Mouse (Mus musculus): Measurements from ENCODE around the gene Mast2.

Gene Mast2

DNA sequence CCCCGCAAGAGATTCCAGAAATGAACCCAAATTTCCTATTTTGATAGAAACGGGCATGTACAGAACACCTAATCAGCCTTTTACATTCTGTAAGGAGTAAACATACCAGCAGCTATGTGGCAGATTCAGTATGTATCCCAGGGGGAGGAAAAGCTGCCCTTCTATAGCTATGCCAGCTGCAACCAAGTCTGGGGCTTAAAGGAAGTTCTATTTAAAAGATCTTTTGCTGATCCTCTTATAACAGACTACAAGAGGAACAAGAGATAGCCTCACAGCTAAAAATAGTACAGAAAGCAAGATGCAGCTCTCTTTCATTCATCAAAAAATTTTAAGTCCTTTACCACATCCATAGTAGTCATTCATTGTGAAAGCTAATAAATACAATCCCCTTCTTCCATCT, 57.3 kb downstream of the Mast2 start:
- no peak for DNase-seq

DNA sequence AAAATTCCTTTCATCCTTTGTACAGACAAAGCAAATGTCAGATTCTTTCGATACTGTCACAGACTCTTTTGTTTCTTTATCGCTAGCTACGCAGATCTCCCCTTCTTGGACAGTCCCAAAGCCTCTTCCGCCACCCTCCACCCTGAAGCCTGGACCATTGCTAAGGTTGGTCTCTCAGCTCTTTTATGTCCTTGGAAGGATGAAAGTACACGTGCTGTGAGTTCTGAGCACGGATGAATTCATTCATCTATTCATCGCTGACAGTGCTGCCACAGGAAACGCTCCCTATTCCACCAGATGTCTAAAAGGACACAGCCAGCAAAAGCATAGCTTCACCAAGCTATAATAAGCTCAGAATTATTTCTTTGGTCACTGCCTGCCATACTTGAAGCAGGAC, 58.0 kb downstream of the Mast2 start:
- peak; percentile 36 to 39 for DNase-seq

DNA sequence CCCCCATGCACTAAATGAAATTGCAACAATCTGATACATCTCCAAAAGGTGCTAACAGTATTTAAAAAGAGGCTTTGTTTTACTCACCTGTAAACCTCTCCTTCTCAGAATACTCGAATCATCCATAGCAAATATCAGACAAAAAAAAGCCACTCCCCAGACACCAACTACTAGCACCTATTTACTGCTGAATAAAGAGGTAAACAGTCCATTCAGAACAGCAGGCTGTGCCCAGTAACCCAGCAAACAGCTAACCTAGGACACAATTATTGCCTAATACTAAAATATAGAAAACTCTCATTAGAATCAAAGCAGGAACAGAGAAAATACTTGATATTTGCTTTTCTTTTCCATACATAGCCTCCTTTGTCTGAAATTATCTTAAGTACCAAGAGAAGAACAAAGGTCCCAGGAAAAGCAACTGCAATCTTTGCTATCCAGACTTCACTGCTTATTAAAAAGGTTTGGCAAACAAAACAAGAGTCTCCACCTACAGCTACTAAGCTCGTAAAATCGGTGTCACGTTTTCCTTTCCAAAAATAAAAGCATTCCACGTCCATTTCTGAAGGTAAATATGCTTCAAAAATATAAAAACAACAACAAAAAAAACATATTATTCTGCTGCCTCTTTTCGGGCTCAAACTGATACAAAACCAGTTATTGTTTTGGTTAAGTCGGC, 58.6 kb downstream of the Mast2 start:
- DNase-seq = no peak

DNA sequence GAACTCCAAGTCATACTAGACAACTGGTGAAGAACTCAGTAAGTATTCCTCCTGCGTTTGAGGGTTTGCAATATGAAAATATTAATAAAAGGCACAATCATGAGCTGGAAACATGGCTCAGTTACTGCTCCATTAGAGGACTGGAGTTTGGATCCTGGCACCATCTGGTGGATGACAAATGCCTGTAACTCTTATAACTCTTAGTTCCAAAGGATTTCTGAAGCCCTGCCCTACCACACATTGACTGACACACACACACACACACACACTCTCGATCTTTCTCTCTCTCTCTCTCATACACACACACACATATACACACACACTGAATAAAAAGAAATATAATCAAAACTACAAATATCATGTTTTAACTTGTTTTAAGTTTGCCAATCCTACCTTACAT, 60.1 kb downstream of the Mast2 start:
- DNase-seq = peak; percentile 25 to 40

DNA sequence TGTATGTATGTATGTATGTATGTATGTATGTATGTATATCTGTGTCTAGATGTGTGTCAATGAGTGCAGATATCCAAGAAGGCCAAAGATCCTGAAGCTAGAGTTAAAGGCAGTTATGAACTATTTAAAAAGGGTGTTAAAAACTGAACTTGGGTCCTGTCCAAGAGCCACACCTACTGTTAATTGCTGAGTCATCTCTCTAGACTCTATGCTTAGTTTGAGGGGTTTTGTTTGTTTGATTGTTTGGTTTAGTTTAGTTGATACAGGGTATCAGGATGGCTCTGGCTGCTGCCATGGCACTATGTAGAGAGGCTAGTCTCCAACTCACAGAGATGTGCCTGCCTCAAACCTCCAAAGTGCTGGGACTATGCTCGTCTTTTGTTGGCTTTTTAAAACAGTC, 61.3 kb downstream of the Mast2 start:
- no peak for DNase-seq

DNA sequence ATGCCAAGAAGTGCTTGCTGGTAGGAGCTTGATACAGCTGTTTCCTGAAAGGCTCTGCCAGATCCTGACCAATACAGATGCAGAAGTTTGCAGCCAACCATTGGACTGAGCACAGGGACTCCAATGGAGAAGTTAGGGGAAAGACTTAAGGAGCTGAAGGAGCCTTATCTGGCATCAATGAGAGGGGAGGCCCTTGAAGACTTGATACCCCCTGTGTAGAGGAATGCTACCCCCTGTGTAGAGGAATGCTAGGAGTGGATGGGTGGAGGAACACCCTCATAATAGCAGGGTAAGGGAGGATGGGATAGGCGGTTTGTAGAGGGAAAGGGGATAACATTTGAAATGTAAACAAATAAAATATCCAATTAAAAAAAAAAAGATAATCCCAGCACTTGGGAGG, 65.9 kb downstream of the Mast2 start:
- no peak for DNase-seq

DNA sequence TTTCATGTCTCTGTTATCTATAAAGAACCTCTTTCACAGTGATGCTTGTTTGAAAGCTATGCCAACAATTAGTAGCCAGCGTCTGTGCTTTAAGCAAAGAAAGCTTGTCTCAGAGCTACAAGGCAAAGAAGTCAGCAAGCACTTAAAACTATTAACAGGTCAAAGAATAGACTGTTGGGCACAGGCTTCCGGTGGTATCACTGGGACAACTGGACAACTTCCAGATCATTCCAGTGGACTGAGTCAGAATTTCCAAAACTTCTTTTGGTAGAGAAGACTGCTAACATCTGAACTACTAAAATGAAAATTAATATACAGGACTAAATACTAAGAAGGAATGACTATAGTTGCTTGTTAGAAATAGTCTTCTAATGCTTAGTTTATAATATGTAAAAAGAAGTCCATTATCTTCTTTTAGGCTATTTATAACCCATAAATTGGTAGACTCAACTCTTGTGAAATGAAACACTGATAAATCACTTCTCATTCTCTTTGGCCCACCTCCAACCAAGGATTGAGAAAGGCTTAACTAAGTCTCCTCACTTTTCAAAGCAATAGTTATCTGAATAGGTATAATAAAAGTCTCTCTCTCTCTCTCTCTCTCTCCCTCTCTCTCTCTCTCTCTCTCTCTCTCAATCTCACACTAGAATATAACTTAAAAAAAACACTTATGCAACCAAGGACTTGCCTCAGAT, 85.9 kb downstream of the Mast2 start:
- DNase-seq = no peak

DNA sequence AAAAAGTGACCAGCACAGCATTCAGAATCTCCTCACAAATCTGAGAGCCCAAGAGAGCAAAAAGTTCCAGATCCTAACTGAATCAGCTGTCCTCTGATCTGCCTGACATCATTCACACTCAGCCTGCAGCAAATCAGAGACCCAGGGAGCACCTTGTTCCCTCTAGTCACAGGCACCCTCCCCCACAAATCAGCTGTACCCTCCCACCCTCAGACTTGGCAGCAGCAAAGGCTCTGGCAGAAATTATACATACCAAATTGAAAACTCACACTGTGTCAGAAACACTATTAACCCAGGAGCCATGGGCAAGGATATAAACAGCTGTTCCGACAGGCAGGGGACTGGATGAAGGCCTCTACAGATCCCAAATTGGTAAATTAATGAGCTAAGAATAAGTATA, 92.3 kb downstream of the Mast2 start:
- peak; percentile 7 to 11 for DNase-seq

DNA sequence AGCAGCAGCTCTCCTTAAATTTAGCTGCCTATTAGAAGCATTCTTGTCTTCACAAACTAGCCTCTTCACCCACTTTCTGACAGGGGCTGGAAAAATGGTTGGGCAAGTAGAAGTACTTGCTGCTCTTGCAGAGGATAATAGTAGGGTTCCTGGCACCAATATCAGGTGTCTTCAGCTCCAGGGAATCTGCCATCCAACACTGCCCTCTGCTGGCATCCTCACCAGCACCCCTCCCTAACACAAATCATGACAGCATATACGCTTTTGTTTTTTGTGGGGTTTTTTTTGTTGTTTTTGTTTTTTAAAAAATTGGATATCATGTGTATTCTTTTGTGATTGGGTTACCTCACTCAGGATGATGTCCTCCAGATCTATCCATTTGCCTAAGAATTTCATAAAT, 105.9 kb downstream of the Mast2 start:
- peak; percentile 13 to 17 for DNase-seq

DNA sequence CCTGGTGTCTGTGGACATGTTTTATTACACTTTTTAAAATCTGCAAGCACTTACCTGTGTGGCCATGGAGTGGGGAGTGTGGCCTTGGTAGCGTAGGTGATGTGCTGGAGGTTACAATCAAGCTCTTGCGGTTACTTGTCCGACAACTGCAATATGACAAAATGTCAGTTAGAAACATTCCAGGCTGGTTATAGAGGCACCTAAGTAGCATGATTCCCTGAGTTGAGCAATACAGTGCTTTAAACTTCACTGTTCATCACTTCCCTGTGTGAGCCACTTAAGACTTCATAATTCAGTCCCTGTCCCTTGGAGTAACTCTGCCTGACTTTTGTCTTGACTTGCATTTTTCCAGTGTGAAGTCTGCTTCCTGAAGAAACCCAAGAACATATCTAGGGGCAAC, 111.1 kb downstream of the Mast2 start:
- no peak for DNase-seq

DNA sequence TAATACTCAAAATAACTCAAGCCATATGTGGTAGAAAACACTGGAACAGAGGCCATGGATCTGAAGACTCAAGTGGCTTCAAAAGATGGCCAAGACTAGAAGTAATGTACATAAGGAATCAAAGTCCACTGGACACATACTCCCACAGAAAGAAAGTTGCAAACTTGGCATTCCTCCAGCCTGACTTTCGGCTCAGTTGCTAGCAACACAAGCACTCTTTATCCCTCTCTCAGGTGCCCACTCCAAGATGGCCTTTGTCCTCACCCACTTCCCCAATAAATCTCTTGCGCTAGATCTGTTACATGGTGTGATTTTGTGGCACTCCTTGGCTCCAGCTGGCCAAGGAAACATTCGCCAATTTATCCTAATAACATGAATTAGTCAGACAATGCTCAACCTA, 111.5 kb downstream of the Mast2 start:
- no peak for DNase-seq

DNA sequence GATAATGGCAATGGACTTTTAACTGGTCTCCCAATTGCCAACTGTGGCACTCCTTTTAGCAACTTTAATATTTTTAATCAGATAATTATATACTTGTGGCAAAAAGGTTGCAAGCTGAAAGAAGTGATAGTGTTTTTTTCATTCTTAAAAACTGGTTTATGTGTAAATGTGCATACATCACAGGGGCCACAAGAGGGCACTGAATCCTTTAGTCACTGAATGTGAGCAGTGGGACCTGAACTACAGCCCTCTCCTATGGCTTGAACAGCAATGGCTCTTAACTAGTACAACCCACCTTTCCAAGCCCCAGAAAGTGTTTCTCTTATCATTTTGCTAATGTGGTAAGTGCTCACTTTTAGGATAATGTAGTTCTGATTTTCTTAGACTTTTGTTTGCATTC, 121.9 kb downstream of the Mast2 start:
- DNase-seq = peak; percentile 68 to 76

DNA sequence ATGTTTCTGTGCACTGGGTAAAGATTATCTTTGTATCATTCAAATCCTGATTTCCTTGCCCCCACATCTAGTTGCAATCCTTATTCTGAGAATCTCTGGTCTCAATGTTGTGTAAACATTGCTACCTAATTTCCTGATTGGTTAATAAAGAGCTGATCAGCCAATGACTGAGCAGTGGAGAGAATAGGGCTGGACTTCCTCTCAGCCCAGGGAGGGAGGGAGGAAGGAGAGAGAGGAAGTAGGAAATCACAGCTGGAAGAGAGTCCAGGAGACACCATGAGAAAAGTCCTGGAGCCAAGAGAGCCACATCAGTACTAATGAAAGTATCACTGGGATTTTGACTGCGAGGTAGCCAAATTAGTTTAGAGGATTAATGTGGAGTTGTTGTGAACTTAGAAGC, 127.7 kb downstream of the Mast2 start:
- no peak for DNase-seq

DNA sequence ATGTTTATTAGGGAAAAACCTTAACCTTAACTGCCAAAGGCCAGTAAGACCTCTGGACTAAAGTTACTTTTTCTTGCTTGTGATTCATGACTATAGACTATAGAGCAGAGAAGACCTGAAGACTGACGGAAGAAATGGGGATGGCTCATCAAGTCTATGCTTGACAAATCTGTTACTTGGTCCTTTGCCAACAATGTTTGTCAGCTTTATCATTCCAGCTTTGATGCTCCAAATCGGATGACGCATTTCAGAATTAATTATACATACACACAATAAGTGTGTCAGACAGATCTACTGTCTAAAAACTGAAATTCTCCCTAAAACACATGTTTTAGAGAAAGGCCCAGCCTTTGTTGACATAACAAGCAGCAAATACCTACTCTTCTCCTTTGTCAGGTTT, 134.7 kb downstream of the Mast2 start:
- DNase-seq = no peak

DNA sequence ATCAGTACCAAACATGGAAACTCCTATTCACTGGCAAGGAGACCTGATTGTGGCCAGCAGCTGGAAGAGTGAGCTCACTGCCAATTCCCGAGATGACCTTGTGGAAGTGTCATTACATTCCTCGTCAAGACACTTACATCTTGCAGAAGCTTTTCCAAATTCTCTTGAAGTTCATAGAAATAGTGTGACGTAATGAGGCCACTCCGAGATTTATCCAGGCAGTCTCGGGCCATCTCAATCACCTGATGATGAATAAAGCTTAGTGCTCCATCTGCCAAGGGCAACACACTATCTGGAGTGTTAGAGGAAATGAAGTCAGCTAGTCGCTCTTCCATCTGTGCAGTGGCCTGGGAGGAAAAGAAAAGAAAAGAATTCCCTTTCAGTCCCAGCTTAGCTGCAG, 141.9 kb downstream of the Mast2 start:
- no peak for DNase-seq

DNA sequence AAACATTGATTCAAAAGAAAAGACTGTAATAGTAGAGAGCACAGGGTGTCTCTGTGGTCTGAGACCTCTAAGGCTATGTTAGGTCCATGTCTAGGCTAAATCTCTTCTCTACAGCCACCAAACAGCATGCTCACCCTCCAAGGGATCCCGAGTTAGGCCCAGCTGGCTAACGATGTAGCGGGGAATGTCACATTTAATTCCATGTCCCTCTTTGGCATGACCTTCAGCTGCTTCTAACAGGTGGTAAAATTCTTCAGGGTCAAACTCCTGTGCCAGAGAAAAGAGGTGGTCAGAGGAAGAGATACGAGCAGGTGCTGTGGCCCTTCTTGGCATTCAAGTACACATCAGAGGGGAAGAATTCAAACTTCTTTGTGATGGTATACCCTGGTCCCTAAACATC, 146.4 kb downstream of the Mast2 start:
- DNase-seq = no peak

DNA sequence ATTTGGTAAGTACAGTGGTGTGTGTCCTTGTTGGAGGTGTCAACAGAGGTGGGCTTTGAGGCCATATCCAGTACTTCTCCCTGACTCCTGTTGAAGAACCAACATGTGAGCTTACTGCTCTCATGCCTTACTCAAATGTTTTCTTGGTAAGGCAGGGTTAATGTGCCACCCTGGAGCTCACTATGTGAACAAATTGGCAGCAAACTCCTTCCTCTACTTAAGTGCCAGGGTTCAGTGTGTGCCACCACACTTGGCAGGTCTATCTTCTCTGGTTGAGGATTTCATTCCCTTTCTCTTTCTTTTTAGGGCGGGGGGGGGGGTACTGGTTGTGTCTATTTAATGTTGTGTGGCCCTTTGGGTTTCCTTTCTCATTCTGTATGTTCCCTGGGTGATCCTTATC, 159.4 kb downstream of the Mast2 start:
- no peak for DNase-seq

DNA sequence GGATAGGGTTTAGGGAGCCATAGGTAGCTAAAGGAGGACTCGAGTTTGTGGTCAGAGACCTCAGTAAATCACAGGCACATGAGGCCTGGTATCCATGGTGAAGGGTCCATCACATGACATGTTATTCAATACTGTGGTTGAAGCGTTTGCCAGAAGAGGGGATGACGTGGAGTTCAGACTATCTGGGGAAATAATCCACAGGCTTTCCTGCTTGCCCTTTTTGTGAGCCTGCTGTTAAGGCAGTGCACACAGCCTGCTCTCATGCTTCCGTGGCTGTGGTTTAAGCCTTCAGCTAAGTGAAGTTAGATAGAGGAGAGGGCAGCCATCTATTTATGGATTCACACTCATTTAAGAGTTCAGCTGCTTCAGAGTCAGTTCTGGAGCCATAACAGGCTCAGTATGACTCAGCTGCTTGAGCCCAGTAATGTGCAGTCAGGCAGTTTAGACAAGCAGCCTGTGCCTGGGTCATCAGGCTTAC, 163.1 kb downstream of the Mast2 start:
- DNase-seq = no peak

DNA sequence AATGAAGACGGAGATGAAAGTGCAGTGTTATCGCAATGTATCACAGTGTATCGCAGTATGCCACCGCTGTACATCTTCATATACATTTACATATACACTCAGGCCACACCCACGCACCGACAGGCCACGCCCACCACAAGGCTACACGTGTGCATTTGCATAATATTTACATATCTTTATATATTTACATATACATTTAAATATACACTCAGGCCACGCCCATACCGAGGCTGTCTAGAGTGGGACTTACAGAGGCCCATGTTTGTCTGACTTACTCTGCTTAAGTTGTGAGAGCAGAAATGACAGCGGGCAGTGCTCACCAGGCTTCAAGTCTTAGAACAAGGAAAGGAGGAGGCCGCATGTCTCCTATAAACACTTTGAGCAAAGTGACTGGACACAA, 170.7 kb downstream of the Mast2 start:
- no peak for DNase-seq

DNA sequence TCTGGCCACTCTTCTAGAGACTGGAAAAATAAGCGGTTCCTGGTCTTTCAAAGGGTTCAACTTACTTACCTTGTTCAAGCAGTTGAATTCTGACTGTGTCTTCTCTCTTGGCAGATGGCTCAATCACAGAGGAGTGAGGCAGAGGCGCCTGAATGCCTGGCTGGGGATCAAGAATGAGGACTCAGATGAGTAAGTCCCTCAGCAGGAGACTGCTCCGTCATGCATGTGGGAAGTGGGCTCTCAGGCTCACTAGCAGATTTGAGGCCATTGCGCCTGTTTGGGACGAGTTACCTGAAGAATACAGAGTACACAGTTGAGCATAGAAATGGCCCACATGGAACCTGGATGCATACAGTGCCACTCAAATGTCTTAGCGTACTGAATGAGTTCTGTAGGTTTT, 172.4 kb downstream of the Mast2 start:
- peak; percentile 66 to 78 for DNase-seq

DNA sequence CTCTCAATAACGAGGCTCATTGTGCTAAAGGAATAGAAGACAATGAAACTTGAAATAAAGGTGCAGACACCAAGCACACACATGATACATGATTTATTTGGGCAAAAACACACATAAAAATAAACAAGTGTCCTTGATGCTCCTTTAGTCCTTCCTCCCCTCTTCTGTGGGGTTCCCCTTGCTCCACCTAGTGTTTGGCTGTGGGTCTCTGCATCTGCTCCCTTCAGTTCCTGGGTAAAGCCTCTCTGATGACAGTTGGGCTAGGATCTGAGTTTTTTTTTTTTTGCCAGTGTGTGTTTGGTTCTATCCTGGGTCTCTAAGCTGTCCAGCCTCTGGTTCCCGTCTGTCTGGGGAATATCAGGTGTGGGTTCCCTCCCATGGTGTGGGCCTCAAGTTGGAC, 181.8 kb downstream of the Mast2 start:
- DNase-seq = peak; percentile 47 to 61

DNA sequence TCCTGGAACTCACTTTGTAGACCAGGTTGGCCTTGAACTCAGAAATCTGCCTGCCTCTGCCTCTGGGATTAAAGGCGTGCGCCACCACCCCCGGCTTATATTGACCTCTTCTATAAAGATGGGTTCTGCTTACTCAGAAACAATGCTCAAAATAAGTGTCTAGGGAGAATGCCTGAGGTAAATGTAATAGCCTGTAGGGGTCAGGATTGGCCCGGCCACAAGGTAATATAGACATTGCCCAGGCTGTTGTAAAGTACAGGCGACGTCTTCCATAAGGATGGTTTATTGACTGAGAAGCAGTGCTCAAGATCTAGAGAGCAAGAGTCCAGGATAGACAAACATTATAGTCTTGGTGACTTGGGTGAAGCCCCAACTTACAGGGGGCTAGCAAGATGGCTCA, 195.8 kb downstream of the Mast2 start:
- no peak for DNase-seq
